Mouse (Mus musculus): ENCODE measurements at regions not wholly inside any gene's neighbourhood (a gene's known extent, or its start where the extent isn't known, plus 50 kb on each side); places are given as distances from the start of the nearest gene placed in this dataset.
"Not testable (repeated sequence)": the region's sequence is repeated elsewhere in the genome, so short reads cannot be mapped to it uniquely, and the experiment has no call there.

- not testable (repeated sequence) for ATAC-seq (ENCODE audit: low TSS enrichment)
These were observed 116.8 kb downstream of the Rfpl4b start for GRCm38 (mm10) chr10:38704762-38705130.

GRCm38 (mm10) chr10:38703954-38704761 lies 117.4 kb downstream of the Rfpl4b start:
- ATAC-seq (ENCODE audit: low TSS enrichment), result no peak

GRCm38 (mm10) chr10:38677453-38677852 lies 144.1 kb downstream of the Rfpl4b start:
- no peak for ATAC-seq (ENCODE audit: low TSS enrichment)

GRCm38 (mm10) chr10:38668610-38669009 lies 153.0 kb downstream of the Rfpl4b start:
- ATAC-seq (ENCODE audit: low TSS enrichment), result peak; percentile 70

- no peak for ATAC-seq (ENCODE audit: low TSS enrichment)
These were observed 153.7 kb downstream of the Rfpl4b start for GRCm38 (mm10) chr10:38667841-38668240.

GRCm38 (mm10) chr10:38635695-38636094 lies 185.9 kb downstream of the Rfpl4b start:
- ATAC-seq (ENCODE audit: low TSS enrichment), result no peak

GRCm38 (mm10) chr10:38629907-38630505 lies 191.6 kb downstream of the Rfpl4b start:
- ATAC-seq (ENCODE audit: low TSS enrichment), result no peak

- no peak for ATAC-seq (ENCODE audit: low TSS enrichment)
These were observed 198.2 kb downstream of the Rfpl4b start for GRCm38 (mm10) chr10:38623399-38623798.

GRCm38 (mm10) chr10:38609606-38610510 lies 211.7 kb downstream of the Rfpl4b start:
- ATAC-seq (ENCODE audit: low TSS enrichment), result no peak

- no peak for ATAC-seq (ENCODE audit: low TSS enrichment)
These were observed 235.5 kb downstream of the Rfpl4b start for GRCm38 (mm10) chr10:38586061-38586460.

- ATAC-seq (ENCODE audit: low TSS enrichment), result no peak
These were observed 245.9 kb downstream of the Rfpl4b start for GRCm38 (mm10) chr10:38575726-38576125.

GRCm38 (mm10) chr10:38573728-38574127 lies 247.9 kb downstream of the Rfpl4b start:
- peak; percentile 46 for ATAC-seq (ENCODE audit: low TSS enrichment)

GRCm38 (mm10) chr10:38573146-38573545 lies 248.4 kb downstream of the Rfpl4b start:
- ATAC-seq (ENCODE audit: low TSS enrichment), result peak; percentile 99

- no peak for ATAC-seq (ENCODE audit: low TSS enrichment)
These were observed 254.3 kb downstream of the Rfpl4b start for GRCm38 (mm10) chr10:38567270-38567669.

- ATAC-seq (ENCODE audit: low TSS enrichment), result peak; percentile 44; the same call in 1 of the 2 replicates
These were observed 255.2 kb downstream of the Rfpl4b start for GRCm38 (mm10) chr10:38566361-38566760.

GRCm38 (mm10) chr10:38555040-38555439 lies 266.5 kb downstream of the Rfpl4b start:
- ATAC-seq (ENCODE audit: low TSS enrichment), result peak; percentile 98

- peak; percentile 88 for ATAC-seq (ENCODE audit: low TSS enrichment)
These were observed 267.6 kb downstream of the Rfpl4b start for GRCm38 (mm10) chr10:38553688-38554680.

- ATAC-seq (ENCODE audit: low TSS enrichment), result no peak
These were observed 268.3 kb downstream of the Rfpl4b start for GRCm38 (mm10) chr10:38553326-38553687.

GRCm38 (mm10) chr10:38552350-38553076 lies 269.1 kb downstream of the Rfpl4b start:
- ATAC-seq (ENCODE audit: low TSS enrichment), result no peak

- no peak for ATAC-seq (ENCODE audit: low TSS enrichment)
These were observed 281.5 kb downstream of the Rfpl4b start for GRCm38 (mm10) chr10:38540031-38540430.
